Mouse (Mus musculus): ENCODE data around the gene Pmpca. TPM values are rescaled to one million over a fixed set of nuclear protein-coding genes. Genes with fewer than 3 reads are reported as not detected.

Gene Pmpca
- polyA plus RNA-seq, 1 experiment from 2014 or later = 108 TPM

- Histone ChIP-seq H3K9me3 (no peaks in the 10 kb centered on the region), H3K4me3 (peak within 1 kb of the TSS; percentile 90), H3K27me3 (no peaks in the 10 kb centered on the region), H3K27ac (peak within 1 kb of the TSS; percentile 80), H3K36me3 (peaks cover 39% of the 10 kb centered on the region), H3K9ac (peak within 1 kb of the TSS; percentile 85), H3K4me2 (replicated peaks) (peak within 1 kb of the TSS; percentile 90), H3K4me1 (peaks cover 27% of the 10 kb centered on the region)
- under 1% methylated on average over 57 of the region's 57 CpGs for WGBS
- peak; percentile 93 for ATAC-seq (ENCODE audit: insufficient number of reproducible peaks, insufficient read depth, low FRiP score, low TSS enrichment)
Observed at GRCm38 (mm10) chr2:26408515-26409356, 19.6 kb downstream of the Pmpca start, which contains the start of gene Inpp5e. Gene Inpp5e (minus strand): TSS chr2:26409203.

GRCm38 (mm10) chr2:26409362-26409761, 20.2 kb downstream of the Pmpca start:
- H3K4me3 ChIP-seq = peak overlapping the region; percentile 90
- H3K9ac ChIP-seq = no peak overlapping the region
- no peaks in the 10 kb centered on the region for H3K9me3 ChIP-seq
- H3K4me2 ChIP-seq (replicated peaks) = peak overlapping the region; percentile 90; the same call in 1 of the 2 replicates
- ATAC-seq (ENCODE audit: insufficient number of reproducible peaks, insufficient read depth, low FRiP score, low TSS enrichment) = no peak
- no peak overlapping the region for H3K27ac ChIP-seq
- peaks cover 45% of the 10 kb centered on the region for H3K36me3 ChIP-seq
- H3K27me3 ChIP-seq = no peaks in the 10 kb centered on the region
- WGBS = 62% methylated on average over 3 of the region's 3 CpGs
- peaks cover 27% of the 10 kb centered on the region for H3K4me1 ChIP-seq

- Histone ChIP-seq H3K9ac (no peak overlapping the region), H3K4me2 (replicated peaks) (no peak overlapping the region), H3K27ac (no peak overlapping the region), H3K4me1 (peaks cover 27% of the 10 kb centered on the region), H3K9me3 (no peaks in the 10 kb centered on the region), H3K27me3 (no peaks in the 10 kb centered on the region), H3K36me3 (peaks cover 51% of the 10 kb centered on the region), H3K4me3 (no peak overlapping the region)
- ATAC-seq (ENCODE audit: insufficient number of reproducible peaks, insufficient read depth, low FRiP score, low TSS enrichment) = no peak
- WGBS = 74% methylated on average over 5 of the region's 5 CpGs
Observed at GRCm38 (mm10) chr2:26410091-26410490, 21.0 kb downstream of the Pmpca start.

GRCm38 (mm10) chr2:26410931-26411411, 21.8 kb downstream of the Pmpca start:
- H3K9me3 ChIP-seq = no peaks in the 10 kb centered on the region
- no peak overlapping the region for H3K9ac ChIP-seq
- H3K36me3 ChIP-seq = peaks cover 60% of the 10 kb centered on the region
- H3K4me3 ChIP-seq = no peak overlapping the region
- H3K4me2 ChIP-seq (replicated peaks) = no peak overlapping the region
- H3K4me1 ChIP-seq = peaks cover 24% of the 10 kb centered on the region
- no peaks in the 10 kb centered on the region for H3K27me3 ChIP-seq
- no peak for ATAC-seq (ENCODE audit: insufficient number of reproducible peaks, insufficient read depth, low FRiP score, low TSS enrichment)
- 63% methylated on average over 5 of the region's 5 CpGs for WGBS
- H3K27ac ChIP-seq = 0 out of 2 replicates have a peak overlapping the region, but pooled peaks have one; percentile 19

GRCm38 (mm10) chr2:26417066-26417465, 27.9 kb downstream of the Pmpca start:
- peaks cover 95% of the 10 kb centered on the region for H3K36me3 ChIP-seq
- no peaks in the 10 kb centered on the region for H3K9me3 ChIP-seq
- H3K4me2 ChIP-seq (replicated peaks) = no peak overlapping the region
- no peak for ATAC-seq (ENCODE audit: insufficient number of reproducible peaks, insufficient read depth, low FRiP score, low TSS enrichment)
- H3K27me3 ChIP-seq = no peaks in the 10 kb centered on the region
- H3K4me3 ChIP-seq = no peak overlapping the region
- no peaks in the 10 kb centered on the region for H3K4me1 ChIP-seq
- H3K27ac ChIP-seq = no peak overlapping the region
- no peak overlapping the region for H3K9ac ChIP-seq

GRCm38 (mm10) chr2:26418120-26418519, 29.0 kb downstream of the Pmpca start:
- Histone ChIP-seq H3K9ac (no peak overlapping the region), H3K36me3 (peaks cover 96% of the 10 kb centered on the region), H3K4me3 (no peak overlapping the region), H3K27ac (no peak overlapping the region), H3K4me2 (replicated peaks) (no peak overlapping the region), H3K9me3 (no peaks in the 10 kb centered on the region), H3K4me1 (no peaks in the 10 kb centered on the region), H3K27me3 (no peaks in the 10 kb centered on the region)
- 90% methylated on average over 1 of the region's 1 CpGs for WGBS
- ATAC-seq (ENCODE audit: insufficient number of reproducible peaks, insufficient read depth, low FRiP score, low TSS enrichment) = no peak

GRCm38 (mm10) chr2:26421969-26422368, 32.8 kb downstream of the Pmpca start:
- Histone ChIP-seq H3K4me3 (no peak overlapping the region), H3K4me1 (no peaks in the 10 kb centered on the region), H3K9me3 (no peaks in the 10 kb centered on the region), H3K36me3 (peaks cover 96% of the 10 kb centered on the region), H3K9ac (no peak overlapping the region), H3K27me3 (no peaks in the 10 kb centered on the region), H3K27ac (no peak overlapping the region), H3K4me2 (replicated peaks) (no peak overlapping the region)
- ATAC-seq (ENCODE audit: insufficient number of reproducible peaks, insufficient read depth, low FRiP score, low TSS enrichment) = no peak
- 88% methylated on average over 2 of the region's 2 CpGs for WGBS

- ATAC-seq (ENCODE audit: insufficient number of reproducible peaks, insufficient read depth, low FRiP score, low TSS enrichment) = no peak
- Histone ChIP-seq H3K9ac (no peak overlapping the region), H3K27me3 (no peaks in the 10 kb centered on the region), H3K27ac (no peak overlapping the region), H3K4me2 (replicated peaks) (no peak overlapping the region), H3K4me3 (no peak overlapping the region), H3K9me3 (no peaks in the 10 kb centered on the region), H3K4me1 (no peaks in the 10 kb centered on the region), H3K36me3 (peaks cover 95% of the 10 kb centered on the region)
- 81% methylated on average over 1 of the region's 1 CpGs for WGBS
Observed at GRCm38 (mm10) chr2:26423086-26423485, 33.9 kb downstream of the Pmpca start.

- no peaks in the 10 kb centered on the region for H3K9me3 ChIP-seq
- H3K4me3 ChIP-seq = no peak overlapping the region
- H3K9ac ChIP-seq = no peak overlapping the region
- WGBS = 87% methylated on average over 2 of the region's 2 CpGs
- no peak for ATAC-seq (ENCODE audit: insufficient number of reproducible peaks, insufficient read depth, low FRiP score, low TSS enrichment)
- no peak overlapping the region for H3K27ac ChIP-seq
- H3K4me1 ChIP-seq = no peaks in the 10 kb centered on the region
- no peak overlapping the region for H3K4me2 ChIP-seq (replicated peaks)
- H3K36me3 ChIP-seq = peaks cover 97% of the 10 kb centered on the region
- no peaks in the 10 kb centered on the region for H3K27me3 ChIP-seq
Observed at GRCm38 (mm10) chr2:26424541-26424940, 35.4 kb downstream of the Pmpca start.

GRCm38 (mm10) chr2:26429851-26430250, 40.7 kb downstream of the Pmpca start:
- no peaks in the 10 kb centered on the region for H3K9me3 ChIP-seq
- no peak overlapping the region for H3K9ac ChIP-seq
- WGBS = 90% methylated on average over 5 of the region's 5 CpGs
- H3K27ac ChIP-seq = no peak overlapping the region
- no peaks in the 10 kb centered on the region for H3K27me3 ChIP-seq
- H3K4me3 ChIP-seq = no peak overlapping the region
- no peak for ATAC-seq (ENCODE audit: insufficient number of reproducible peaks, insufficient read depth, low FRiP score, low TSS enrichment)
- H3K36me3 ChIP-seq = peaks cover 95% of the 10 kb centered on the region
- no peak overlapping the region for H3K4me2 ChIP-seq (replicated peaks)
- no peaks in the 10 kb centered on the region for H3K4me1 ChIP-seq

- H3K9me3 ChIP-seq = no peaks in the 10 kb centered on the region
- no peak overlapping the region for H3K27ac ChIP-seq
- 91% methylated on average over 7 of the region's 7 CpGs for WGBS
- H3K4me3 ChIP-seq = no peak overlapping the region
- no peaks in the 10 kb centered on the region for H3K27me3 ChIP-seq
- no peak overlapping the region for H3K4me2 ChIP-seq (replicated peaks)
- H3K36me3 ChIP-seq = peaks cover 88% of the 10 kb centered on the region
- ATAC-seq (ENCODE audit: insufficient number of reproducible peaks, insufficient read depth, low FRiP score, low TSS enrichment) = no peak
- H3K4me1 ChIP-seq = 0 out of 2 replicates have a peak, but pooled peaks cover 8% of the 10 kb centered on the region
- no peak overlapping the region for H3K9ac ChIP-seq
Observed at GRCm38 (mm10) chr2:26434791-26435572, 45.8 kb downstream of the Pmpca start.
